In genomic region chr11:49248974-49249700, GRCm38 (mm10) we compare ENCODE assay signal across 10 mouse cellular contexts. TPM values are rescaled to one million over a fixed set of nuclear protein-coding genes. Genes with fewer than 3 reads are reported as not detected.
A peak's percentile ranks its signal among the peaks of the same experiment; 100 is the strongest.
DNase-seq lines count a peak whose midpoint lies in the region; ATAC-seq and TF ChIP-seq lines count a peak whose summit lies in the region.
"Had no signal": no experiment of that assay in that cellular context is flagged by ENCODE, and none has a peak within 500 bp of the region (broad histone marks: within the 10 kb centered on the region; RNA-seq: fewer than 3 reads in every experiment).

No protein-coding gene starts in this region.

- 57% methylated on average over 6 of the region's 6 CpGs for WGBS in heart, embryonic 15.5 days
- 79% methylated on average over 6 of the region's 6 CpGs for WGBS in limb, embryonic 12.5 days

- intact Hi-C loops in heart, postnatal 10 days (cut with DNase I): no loop called here

- peak overlapping the region; percentile 79 for H3K4me3 ChIP-seq in heart, embryonic 15.5 days
- no peak overlapping the region for H3K4me3 ChIP-seq in testis, adult 2 months (ENCODE audit: control insufficient read depth, low read depth, low read length)
- H3K4me3 ChIP-seq in limb, embryonic 12.5 days (replicated peaks): no peak overlapping the region

- H3K27ac ChIP-seq in heart, embryonic 15.5 days: peak overlapping the region; percentile 96
- H3K27ac ChIP-seq in testis, adult 2 months (ENCODE audit: control insufficient read depth, insufficient read depth, low read depth, low read length): peak overlapping the region; percentile 8; the same call in 1 of the 2 replicates
- H3K27ac ChIP-seq in limb, embryonic 12.5 days: peak overlapping the region; percentile 95; the same call in 1 of the 2 replicates

- DNase-seq in heart, postnatal 10 days: no peak
- no peak for DNase-seq in testis, postnatal 14 days (ENCODE audit: low spot score)
- peak; percentile 39 for DNase-seq in thymus, postnatal 14 days
- no peak for DNase-seq in frontal cortex, postnatal 36 days (ENCODE audit: low spot score in 2 of 2)
- no peak for DNase-seq in adrenal gland, postnatal 36 days

- peaks cover 8% of the 10 kb centered on the region; the same call in 1 of the 2 replicates for H3K36me3 ChIP-seq in heart, embryonic 15.5 days
- H3K36me3 ChIP-seq in testis, adult 2 months (ENCODE audit: control insufficient read depth, insufficient read depth, low read length): no peaks in the 10 kb centered on the region
- peaks cover 21% of the 10 kb centered on the region for H3K36me3 ChIP-seq in limb, embryonic 12.5 days

- H3K9ac ChIP-seq in heart, embryonic 15.5 days: peak overlapping the region; percentile 91; the same call in 1 of the 2 replicates
- no peak overlapping the region for H3K9ac ChIP-seq in limb, embryonic 12.5 days (replicated peaks)

- TF ChIP-seq CTCF in testis, adult 2 months (IDR thresholded peaks at IDR 0.05; ENCODE audit: control insufficient read depth, insufficient read depth, insufficient replicate concordance, low read depth, low read length): no peak

- no peak for TF ChIP-seq POLR2A in testis, adult 2 months (IDR thresholded peaks at IDR 0.05; ENCODE audit: control insufficient read depth, low read depth, low read length)

- peak overlapping the region; percentile 73 for H3K4me2 ChIP-seq in heart, embryonic 15.5 days
- peak overlapping the region; percentile 73 for H3K4me2 ChIP-seq in limb, embryonic 12.5 days

- H3K4me1 ChIP-seq in heart, embryonic 15.5 days (replicated peaks): peaks cover 67% of the 10 kb centered on the region
- H3K4me1 ChIP-seq in testis, adult 2 months (ENCODE audit: control insufficient read depth, insufficient read depth, low read length): peaks cover 23% of the 10 kb centered on the region
- peaks cover 51% of the 10 kb centered on the region for H3K4me1 ChIP-seq in limb, embryonic 12.5 days (replicated peaks)

- no peaks in the 10 kb centered on the region for H3K27me3 ChIP-seq in heart, embryonic 15.5 days
- H3K27me3 ChIP-seq in testis, adult 2 months (ENCODE audit: control insufficient read depth, insufficient read depth, low read length): no peaks in the 10 kb centered on the region
- H3K27me3 ChIP-seq in limb, embryonic 12.5 days: no peaks in the 10 kb centered on the region

- no peaks in the 10 kb centered on the region for H3K9me3 ChIP-seq in heart, embryonic 15.5 days (replicated peaks)
- no peaks in the 10 kb centered on the region for H3K9me3 ChIP-seq in limb, embryonic 12.5 days

- no peak for ATAC-seq in heart, embryonic 15.5 days (replicated peaks; ENCODE audit: insufficient number of reproducible peaks, insufficient read depth, low FRiP score, low read depth)
- ATAC-seq in limb, embryonic 12.5 days (ENCODE audit: insufficient number of reproducible peaks, insufficient read depth, low FRiP score, low TSS enrichment, low read depth): no peak

RNA-seq across cellular contexts. Expression of gene Mgat1, which starts 5.1 kb away (rescaled TPM):
- polyA plus RNA-seq in heart, embryonic 15.5 days (2015; fragmentation: Nextera tagmentation; extraction: Ambion mirVana): 41.7 and 54.8 TPM in 2 replicates
- total RNA-seq in heart, postnatal 10 days (2021): 10 to 100 TPM; 84.4 to 86.9 TPM
- polyA plus RNA-seq in testis, adult 2 months (2012; rRNA removed): 13.9 and 16.0 TPM in 2 replicates
- polyA plus RNA-seq in limb, embryonic 12.5 days (2016; fragmentation: Nextera tagmentation; extraction: Ambion mirVana): 46.0 and 49.1 TPM in 2 replicates
- 100 to 1,000 TPM; 113 to 135 TPM for total RNA-seq in adrenal gland, postnatal 36 days (2021)

RNA-seq across cellular contexts. Expression of gene Olfr1393, which starts 29.0 kb away (rescaled TPM):
- polyA plus RNA-seq in heart, embryonic 15.5 days (2015; fragmentation: Nextera tagmentation; extraction: Ambion mirVana): 0.09 TPM in 1 of 2 replicates, not detected in the other
- under 1 TPM; 0.17 to 0.35 TPM for total RNA-seq in heart, postnatal 10 days (2021)
- 4.6 and 4.7 TPM in 2 replicates for polyA plus RNA-seq in testis, adult 2 months (2012; rRNA removed)
- not detected in 2 replicates for polyA plus RNA-seq in limb, embryonic 12.5 days (2016; fragmentation: Nextera tagmentation; extraction: Ambion mirVana)
- not detected for total RNA-seq in adrenal gland, postnatal 36 days (2021)
- total RNA-seq: MEL had no signal

RNA-seq across cellular contexts. Expression of gene Olfr1392, which starts 35.9 kb away (rescaled TPM):
- not detected in 2 replicates for polyA plus RNA-seq in heart, embryonic 15.5 days (2015; fragmentation: Nextera tagmentation; extraction: Ambion mirVana)
- total RNA-seq in heart, postnatal 10 days (2021): not detected
- 2.2 and 2.8 TPM in 2 replicates for polyA plus RNA-seq in testis, adult 2 months (2012; rRNA removed)
- polyA plus RNA-seq in limb, embryonic 12.5 days (2016; fragmentation: Nextera tagmentation; extraction: Ambion mirVana): 0.09 TPM in 1 of 2 replicates, not detected in the other
- total RNA-seq in adrenal gland, postnatal 36 days (2021): not detected
- total RNA-seq: MEL had no signal

RNA-seq across cellular contexts. Expression of gene Zfp62, which starts 46.0 kb away (rescaled TPM):
- 24.2 and 26.6 TPM in 2 replicates for polyA plus RNA-seq in heart, embryonic 15.5 days (2015; fragmentation: Nextera tagmentation; extraction: Ambion mirVana)
- 10 to 100 TPM; 30.0 to 39.8 TPM for total RNA-seq in heart, postnatal 10 days (2021)
- 4.7 and 5.4 TPM in 2 replicates for polyA plus RNA-seq in testis, adult 2 months (2012; rRNA removed)
- polyA plus RNA-seq in limb, embryonic 12.5 days (2016; fragmentation: Nextera tagmentation; extraction: Ambion mirVana): 50.4 and 58.5 TPM in 2 replicates
- total RNA-seq in adrenal gland, postnatal 36 days (2021): 10 to 100 TPM; 29.7 to 33.3 TPM

RNA-seq across cellular contexts. Expression of gene Olfr10, which starts 55.4 kb away (rescaled TPM):
- not detected in 2 replicates for polyA plus RNA-seq in heart, embryonic 15.5 days (2015; fragmentation: Nextera tagmentation; extraction: Ambion mirVana)
- total RNA-seq in heart, postnatal 10 days (2021): not detected
- polyA plus RNA-seq in testis, adult 2 months (2012; rRNA removed): not detected in 2 replicates
- not detected in 2 replicates for polyA plus RNA-seq in limb, embryonic 12.5 days (2016; fragmentation: Nextera tagmentation; extraction: Ambion mirVana)
- total RNA-seq in adrenal gland, postnatal 36 days (2021): not detected
- total RNA-seq: adrenal gland, postnatal 4 days; MEL had no signal

Comparison
In these comparisons a context has a peak if more than half of its experiments do, and no peak if none do; other contexts are left out.
1. H3K27ac ChIP-seq: peak in every context shown above with its lines; median percentile 96 in heart, embryonic 15.5 days; 95 in limb, embryonic 12.5 days; 8 in testis, adult 2 months.